Mouse (Mus musculus) cerebellum, postnatal 10 days (tissue): ENCODE results near the gene Proser3.

ENCODE experiments used
- DNase-seq, 2 experiments: peaks; one replicate each; pipeline ENCODE4 v3.0.0; 2021; ENCODE audit warnings: mixed read lengths in 2 of 2

Proser3 gene

GRCm38 (mm10) chr7:30552102-30553020, at the start of gene Proser3, which contains the start of gene Hspb6:
Proser3 (minus strand) TSS chr7:30552299.
Hspb6 (plus strand) TSS chr7:30552178.
- DNase-seq: peak; percentile 99

DNA sequence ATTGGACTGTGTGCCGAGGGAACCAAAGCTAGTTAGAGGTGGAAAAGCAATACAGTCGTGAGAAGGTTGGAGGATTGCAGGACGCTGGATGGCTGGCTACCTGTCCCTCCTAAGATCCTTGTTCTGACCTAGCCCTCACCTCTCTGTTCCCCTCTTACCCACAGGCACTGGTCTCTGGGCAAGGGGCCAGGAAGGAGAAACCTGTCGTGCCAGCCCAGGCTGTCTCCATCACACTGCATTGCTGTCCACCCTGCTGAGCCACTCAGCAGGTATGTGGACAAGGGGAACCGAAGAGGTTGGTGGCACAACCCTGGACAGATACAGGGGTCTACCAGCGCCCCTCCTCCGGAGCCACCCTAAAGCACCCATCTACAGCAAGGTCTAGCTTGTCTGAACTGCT, 48.6 kb upstream of the Proser3 start:
- DNase-seq: peak; percentile 49 to 55

DNA sequence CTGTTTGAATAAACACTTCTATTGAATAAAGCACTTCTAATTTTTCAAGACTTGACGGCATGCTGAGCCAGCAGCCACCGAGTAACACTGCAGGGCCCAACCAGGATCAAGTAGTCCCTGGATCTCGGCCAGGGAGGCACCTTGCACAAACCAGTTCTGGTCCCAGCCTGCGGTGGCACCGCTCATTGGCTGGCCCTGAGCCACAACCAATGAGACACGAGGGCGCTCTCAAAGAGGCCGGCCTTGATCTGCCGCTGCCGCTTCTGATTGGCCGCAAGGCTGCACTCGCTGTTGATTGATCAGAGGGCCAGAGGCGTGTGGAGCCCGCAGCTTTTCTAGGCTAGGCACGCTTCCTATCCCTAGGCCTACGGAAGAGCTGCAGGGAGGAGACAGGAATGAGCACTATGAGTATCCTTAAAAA, 47.8 kb upstream of the Proser3 start:
- DNase-seq: peak; percentile 98

DNA sequence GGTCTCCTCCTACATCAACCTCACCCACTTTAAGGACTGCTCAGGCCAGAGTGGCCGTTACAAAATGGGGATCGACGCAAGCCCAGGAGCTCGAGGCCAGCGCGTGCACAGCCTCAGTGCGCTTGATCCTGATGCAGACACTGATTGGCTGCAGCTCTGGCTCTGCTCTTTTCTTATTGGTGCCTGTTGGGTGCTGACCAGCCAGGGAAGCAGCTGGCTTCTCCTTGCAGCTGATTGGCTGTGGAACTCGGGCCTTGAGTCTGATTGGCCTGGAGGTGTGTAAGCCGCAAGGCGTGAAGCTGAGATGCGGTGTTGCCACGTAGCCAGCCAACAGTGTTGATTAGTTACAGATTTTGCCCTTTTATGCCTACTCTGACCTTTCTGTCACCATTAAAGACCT, 46.7 kb upstream of the Proser3 start, which contains the start of gene Zbtb32:
Zbtb32 (minus strand) TSS at position 124 of the 400 bp plus-strand sequence.
- no peak for DNase-seq

DNA sequence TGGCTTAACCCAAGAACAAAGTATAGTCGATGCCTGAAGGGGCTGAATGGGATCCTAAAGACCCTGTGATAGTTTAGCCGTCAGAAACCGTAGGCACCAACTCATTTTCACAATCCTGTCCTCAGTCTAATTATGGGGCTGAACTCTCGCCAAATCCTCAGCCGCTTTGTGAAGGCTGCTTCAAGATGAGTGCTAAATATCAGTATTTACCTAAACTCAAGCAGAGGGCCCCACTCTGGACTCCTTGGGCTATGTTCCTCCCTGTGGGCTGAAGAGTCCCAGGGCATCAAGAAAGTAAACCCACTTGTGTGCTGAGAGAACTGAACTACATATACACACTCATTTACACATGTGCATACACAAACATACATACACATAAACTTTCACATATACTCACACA, 44.7 kb upstream of the Proser3 start:
- DNase-seq: no peak

DNA sequence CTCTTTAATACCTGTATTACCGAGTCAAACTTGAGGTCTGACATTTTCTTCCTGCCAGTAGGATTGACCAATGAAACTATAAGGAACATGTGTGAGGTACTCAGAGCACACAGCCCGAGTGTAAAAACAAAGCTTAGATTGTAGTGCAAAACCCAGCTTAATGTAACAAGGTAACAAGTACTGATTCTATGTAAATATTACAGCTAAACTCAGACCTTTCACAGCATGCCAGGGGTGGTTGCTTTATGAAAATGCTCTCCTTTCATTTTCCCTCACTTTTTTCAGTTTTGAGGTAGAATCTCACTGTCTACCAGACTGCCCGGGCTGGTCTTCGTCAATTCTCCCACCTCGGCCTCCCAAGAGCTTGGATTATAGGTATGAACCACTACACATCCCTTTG, 44.0 kb upstream of the Proser3 start:
- no peak for DNase-seq

GRCm38 (mm10) chr7:30594510-30595024, 42.5 kb upstream of the Proser3 start:
- no peak for DNase-seq

DNA sequence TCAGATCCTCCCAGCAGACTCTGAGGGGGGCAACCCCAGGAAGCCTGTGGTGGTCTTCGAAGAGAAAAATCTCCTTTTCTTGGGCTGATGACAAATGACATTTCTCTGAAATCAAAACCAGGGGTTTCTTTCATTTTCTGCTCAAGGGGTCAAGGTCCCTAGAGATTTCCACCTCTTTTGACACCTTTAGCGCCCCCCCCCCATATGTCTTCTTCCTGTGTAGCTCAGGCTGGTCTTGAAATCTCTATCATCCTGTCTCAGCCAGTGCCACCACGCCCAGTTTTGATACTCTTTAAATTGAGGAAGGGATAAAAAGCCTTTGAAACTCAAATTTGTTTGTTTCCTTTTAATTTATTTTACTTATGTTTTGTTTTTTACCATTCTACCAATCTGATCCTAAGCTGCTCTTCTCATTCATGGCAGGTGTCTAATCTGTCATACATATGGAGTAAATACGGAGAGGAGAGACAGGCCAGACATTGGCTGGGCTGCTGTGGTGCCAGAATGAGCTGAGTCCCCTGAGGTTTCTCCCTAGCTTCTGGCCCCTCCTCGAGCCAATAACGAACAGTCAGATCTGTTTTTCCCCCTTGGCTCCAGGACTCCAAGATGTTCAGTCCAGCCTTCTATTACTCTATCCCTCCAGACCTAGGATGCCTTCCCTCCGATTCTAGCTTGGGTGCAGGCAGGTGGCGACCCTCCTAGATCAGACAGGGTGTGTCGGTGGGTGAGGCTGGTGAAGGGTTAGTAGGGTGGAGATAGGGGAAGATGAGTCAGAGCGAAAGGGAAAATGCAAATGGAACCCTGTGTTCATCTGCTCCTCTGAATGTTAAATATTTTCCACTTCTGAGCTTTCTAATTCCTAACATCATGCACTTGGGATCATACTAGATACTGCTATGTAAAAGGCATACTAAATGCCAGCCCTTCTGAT, 41.7 kb upstream of the Proser3 start:
- peak in 1 of 2 experiments; percentile 51 for DNase-seq

DNA sequence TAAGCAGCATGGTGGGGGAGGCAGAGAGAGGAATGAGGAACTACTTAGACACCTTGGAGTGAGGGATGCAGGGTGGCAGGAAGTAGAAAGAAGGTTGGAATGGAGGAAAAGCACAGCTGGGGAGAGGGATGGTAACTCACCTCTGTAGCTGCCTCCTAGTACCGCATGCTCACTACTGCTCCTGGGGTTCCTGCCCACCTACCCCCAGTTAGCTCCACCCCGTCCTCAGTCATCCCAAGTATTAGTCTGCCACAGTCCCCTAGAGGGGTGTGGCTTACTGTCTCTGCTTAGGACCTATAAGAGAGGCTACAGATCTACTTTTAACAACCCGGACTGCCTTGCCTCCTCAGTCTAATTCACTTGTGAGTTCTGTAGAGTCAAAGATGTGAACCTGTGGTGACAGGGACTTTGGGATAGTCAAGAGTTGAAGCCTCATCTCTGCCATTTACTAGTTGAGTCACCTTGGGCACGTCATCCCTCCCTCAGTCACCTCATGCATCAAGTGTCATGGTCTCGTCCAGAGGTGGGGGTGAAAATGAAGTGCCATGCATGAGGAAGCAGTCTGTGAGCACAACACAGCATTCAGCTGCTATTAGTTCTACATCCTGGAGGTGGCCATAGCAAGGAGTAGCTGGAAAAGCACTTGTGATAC, 40.8 kb upstream of the Proser3 start:
- DNase-seq: no peak

- peak; percentile 42 to 62 for DNase-seq
Measured at GRCm38 (mm10) chr7:30591605-30591951, 39.5 kb upstream of the Proser3 start.

- DNase-seq: no peak
Measured at GRCm38 (mm10) chr7:30590927-30591604, 39.0 kb upstream of the Proser3 start.

GRCm38 (mm10) chr7:30589435-30590301, 37.6 kb upstream of the Proser3 start:
- peak; percentile 95 to 97 for DNase-seq

- peak; percentile 95 to 98 for DNase-seq
Measured at GRCm38 (mm10) chr7:30588676-30589434, 36.8 kb upstream of the Proser3 start, which contains the start of gene Kmt2b. Kmt2b (minus strand) TSS chr7:30588726.

GRCm38 (mm10) chr7:30587842-30588667, 36.0 kb upstream of the Proser3 start:
- peak in 1 of 2 experiments; percentile 75 for DNase-seq

DNA sequence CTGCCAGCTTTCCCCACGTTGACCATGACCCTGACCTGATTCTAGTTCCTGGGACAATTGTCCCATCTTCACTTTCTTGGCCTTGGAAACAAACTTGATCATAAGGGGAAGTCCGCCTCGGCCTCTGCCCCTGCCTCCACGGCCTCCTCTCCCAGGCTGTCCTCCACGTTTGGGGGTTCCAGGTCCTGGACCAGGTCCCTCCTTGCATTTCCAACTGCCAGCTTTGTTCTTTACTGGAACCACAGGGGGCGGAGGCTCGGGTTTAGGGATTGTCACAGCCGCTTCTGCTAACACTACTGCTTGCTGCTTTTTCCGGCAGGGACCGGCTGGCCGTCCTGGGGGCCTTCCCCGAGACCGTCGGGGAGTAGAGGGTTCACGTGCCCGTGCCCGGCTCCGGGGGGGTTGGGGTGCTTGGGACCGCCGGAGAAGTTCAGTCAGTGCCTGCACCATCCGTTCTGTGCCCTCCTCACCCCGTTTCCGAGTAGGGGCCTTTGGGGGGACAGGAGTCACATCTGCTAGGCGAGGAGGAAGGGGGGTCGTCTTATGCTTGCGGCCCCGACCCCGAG, 34.4 kb upstream of the Proser3 start:
- DNase-seq: peak; percentile 39 to 42

- DNase-seq: no peak
Measured at GRCm38 (mm10) chr7:30585170-30585569, 33.1 kb upstream of the Proser3 start.

GRCm38 (mm10) chr7:30584339-30584738, 32.2 kb upstream of the Proser3 start:
- no peak for DNase-seq

DNA sequence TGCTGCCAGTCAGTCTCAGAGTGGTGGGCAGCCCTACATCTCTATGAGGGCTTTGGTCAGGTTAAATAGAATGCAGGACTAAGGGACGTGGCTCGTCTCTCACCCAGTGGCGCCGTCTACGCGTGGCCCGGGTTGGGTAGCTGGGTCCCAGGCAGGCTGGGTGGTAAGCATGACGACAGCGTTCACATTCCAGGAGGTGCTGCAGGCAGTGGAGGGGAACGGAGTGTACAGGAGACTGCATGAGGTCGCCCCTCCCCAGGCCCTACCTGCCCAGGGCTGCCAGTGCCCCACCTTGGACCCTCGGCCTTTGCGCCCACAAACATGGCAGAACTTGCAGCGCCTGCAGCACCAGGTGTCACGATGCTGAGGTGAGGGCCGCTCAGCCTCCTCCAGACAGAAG, 29.4 kb upstream of the Proser3 start:
- no peak for DNase-seq

GRCm38 (mm10) chr7:30579950-30580349, 27.9 kb upstream of the Proser3 start:
- no peak for DNase-seq
